Mouse (Mus musculus) heart, adult 10 weeks (tissue): ENCODE results near the gene Maged2. TPM values are rescaled to one million over a fixed set of nuclear protein-coding genes. Genes with fewer than 3 reads are reported as not detected.

ENCODE experiments used
- polyA plus RNA-seq: library from polyadenylated mRNA; stranded (reverse); fragments of 350-450 nt; fragmentation: Illumina TruSeq; extraction: RNeasy Lipid Tissue Mini Kit (QIAGEN cat#74804); gene quantifications from one replicate; pipeline ENCODE4 v1.2.3, GENCODE M21; 2014; ENCODE audit warnings: low read depth, low replicate concordance

The Maged2 gene
- 29.5 TPM for polyA plus RNA-seq

DNA sequence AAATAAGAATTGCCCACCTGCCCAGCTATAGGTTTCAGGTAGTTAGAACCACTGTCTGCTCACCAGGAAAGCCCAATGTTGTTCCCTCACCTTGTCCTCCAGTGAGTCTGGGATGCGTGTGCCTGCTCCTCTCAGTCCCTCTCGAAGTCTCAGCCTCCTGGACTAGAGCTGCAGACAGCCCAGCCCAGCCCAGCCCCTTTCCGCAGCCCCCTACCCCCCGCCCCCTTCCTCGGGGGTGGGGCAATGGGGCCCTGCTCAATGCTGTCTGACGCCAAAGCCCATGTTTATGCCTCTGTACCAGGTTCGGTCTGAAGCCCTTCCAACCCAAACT, at the start of gene Maged2:
Maged2 (minus strand) TSS at position 207 of the 331 bp plus-strand sequence.

Other genes starting within 250 kb of the Maged2 start
- 20.6 TPM for gene Pfkfb1, start 226.1 kb downstream of the Maged2 start, polyA plus RNA-seq
- 7.5 TPM for gene Apex2, start 224.5 kb downstream of the Maged2 start, polyA plus RNA-seq
- 0.94 TPM for gene Tro, start 156.8 kb downstream of the Maged2 start, polyA plus RNA-seq
- 21.7 TPM for gene Gnl3l, start 203.0 kb upstream of the Maged2 start, polyA plus RNA-seq
- 9.3 TPM for gene Fgd1, start 231.8 kb upstream of the Maged2 start, polyA plus RNA-seq